Mouse (Mus musculus) G1E (cell line): ENCODE results near the gene Gm21987.

Source experiments
- CTCF ChIP-seq: IDR thresholded peaks from 2 replicates; pipeline ENCODE4 v1.5.1; 2012; ENCODE audit warnings: low read depth, low read length, inconsistent platforms, mixed read lengths
- GATA1 ChIP-seq: IDR thresholded peaks from 2 replicates; pipeline ENCODE4 v1.6.1; 2012; ENCODE audit warnings: borderline replicate concordance, low read length, inconsistent platforms, mixed read lengths
- GATA2 ChIP-seq: IDR thresholded peaks from 2 replicates; pipeline ENCODE4 v1.6.1; 2012; ENCODE audit warnings: low read depth, low read length, inconsistent platforms, borderline replicate concordance
- POLR2AphosphoS5 ChIP-seq: IDR thresholded peaks from 2 replicates; pipeline ENCODE4 v1.6.1; 2012; ENCODE audit warnings: low read depth, low read length, inconsistent platforms; ENCODE audit not compliant: insufficient replicate concordance
- TAL1 ChIP-seq: conservative IDR thresholded peaks from 2 replicates; pipeline ENCODE4 v1.6.1; 2012; ENCODE audit warnings: low read depth, low read length, inconsistent platforms, mixed read lengths

GRCm38 (mm10) chr16:38346529-38347325 lies at the start of gene Gm21987, which contains the start of gene Cox17:
- TF ChIP-seq CTCF (no peak; the same call in 1 of the 2 replicates), GATA1 (no peak), TAL1 (no peak), POLR2AphosphoS5 (no peak), GATA2 (no peak)
